Mouse (Mus musculus) cerebellum, postnatal 36 days (tissue): Measurements from ENCODE around the gene Polr3gl.
A peak's percentile ranks its signal among the peaks of the same experiment; 100 is the strongest.

ENCODE experiments used
- DNase-seq, 2 experiments: peaks; one replicate each; pipeline ENCODE4 v3.0.0; 2021 to 2022; ENCODE audit warnings: mixed read lengths in 2 of 2

The Polr3gl gene

GRCm38 (mm10) chr3:96571336-96571735 lies 22.6 kb downstream of the Polr3gl start:
- DNase-seq, result no peak

GRCm38 (mm10) chr3:96570643-96571042 lies 23.3 kb downstream of the Polr3gl start:
- DNase-seq, result no peak

- no peak for DNase-seq
Observed at GRCm38 (mm10) chr3:96569966-96570605, 23.9 kb downstream of the Polr3gl start.

- DNase-seq, result no peak
Observed at GRCm38 (mm10) chr3:96569506-96569905, 24.5 kb downstream of the Polr3gl start.

- no peak for DNase-seq
Observed at GRCm38 (mm10) chr3:96568605-96569004, 25.4 kb downstream of the Polr3gl start.

- DNase-seq, result no peak
Observed at GRCm38 (mm10) chr3:96566661-96567450, 27.1 kb downstream of the Polr3gl start.

- no peak for DNase-seq
Observed at GRCm38 (mm10) chr3:96565105-96565504, 28.9 kb downstream of the Polr3gl start.

GRCm38 (mm10) chr3:96564633-96565032 lies 29.3 kb downstream of the Polr3gl start:
- no peak for DNase-seq

GRCm38 (mm10) chr3:96563911-96564632 lies 29.9 kb downstream of the Polr3gl start:
- no peak for DNase-seq

GRCm38 (mm10) chr3:96563267-96563666 lies 30.7 kb downstream of the Polr3gl start:
- no peak for DNase-seq

- no peak for DNase-seq
Observed at GRCm38 (mm10) chr3:96561946-96562681, 31.9 kb downstream of the Polr3gl start.

- no peak for DNase-seq
Observed at GRCm38 (mm10) chr3:96560881-96561668, 32.9 kb downstream of the Polr3gl start.

GRCm38 (mm10) chr3:96559911-96560850 lies 33.8 kb downstream of the Polr3gl start:
- DNase-seq, result no peak

GRCm38 (mm10) chr3:96559398-96559910 lies 34.5 kb downstream of the Polr3gl start:
- DNase-seq, result no peak

GRCm38 (mm10) chr3:96558668-96559196 lies 35.2 kb downstream of the Polr3gl start:
- DNase-seq, result no peak

- DNase-seq, result no peak
Observed at GRCm38 (mm10) chr3:96558159-96558558, 35.8 kb downstream of the Polr3gl start.

GRCm38 (mm10) chr3:96557694-96558093 lies 36.3 kb downstream of the Polr3gl start, which contains the start of gene Txnip:
Txnip (plus strand) TSS chr3:96557957.
- DNase-seq, result peak; percentile 93 to 95

- DNase-seq, result no peak
Observed at GRCm38 (mm10) chr3:96556651-96557635, 37.0 kb downstream of the Polr3gl start.
